Mouse (Mus musculus) liver, postnatal 0 days (tissue): ENCODE data around the gene Snx17.

Source experiments
- CTCF ChIP-seq: sonication (generic); IDR thresholded peaks from 2 replicates; pipeline ENCODE4 v1.5.1; 2016; ENCODE audit warnings: antibody characterized with exemption, low read depth
- EP300 ChIP-seq: IDR thresholded peaks from 2 replicates; pipeline ENCODE4 v1.6.1; 2016; ENCODE audit warnings: antibody characterized with exemption, low read depth, mild to moderate bottlenecking

GRCm38 (mm10) chr5:31220448-31221303 is 27.6 kb downstream of the Snx17 start, which contains the start of gene Ppm1g:
- TF ChIP-seq CTCF (no peak; the same call in 1 of the 2 replicates), EP300 (peak; percentile 68; the same call in 1 of the 2 replicates)
